Mouse (Mus musculus) layer of hippocampus, adult 9-11 months (tissue): ENCODE data around the gene Zfhx3.
A peak's percentile ranks its signal among the peaks of the same experiment; 100 is the strongest.

Experiments
- DNase-seq: peaks from one replicate; pipeline ENCODE4 v3.0.0; 2022

Gene Zfhx3

GRCm38 (mm10) chr8:108019651-108020050 lies 77.2 kb downstream of the Zfhx3 start:
- peak; percentile 9 for DNase-seq

GRCm38 (mm10) chr8:108022404-108022803 lies 80.0 kb downstream of the Zfhx3 start:
- no peak for DNase-seq

- DNase-seq, result no peak
Measured at GRCm38 (mm10) chr8:108024331-108024730, 81.9 kb downstream of the Zfhx3 start.

GRCm38 (mm10) chr8:108025249-108025648 lies 82.8 kb downstream of the Zfhx3 start:
- DNase-seq, result no peak

- no peak for DNase-seq
Measured at GRCm38 (mm10) chr8:108026557-108027440, 84.4 kb downstream of the Zfhx3 start.

GRCm38 (mm10) chr8:108027561-108028025 lies 85.1 kb downstream of the Zfhx3 start:
- no peak for DNase-seq

GRCm38 (mm10) chr8:108028440-108028839 lies 86.0 kb downstream of the Zfhx3 start:
- no peak for DNase-seq

GRCm38 (mm10) chr8:108031159-108031558 lies 88.7 kb downstream of the Zfhx3 start:
- no peak for DNase-seq

GRCm38 (mm10) chr8:108034070-108034469 lies 91.6 kb downstream of the Zfhx3 start:
- DNase-seq, result no peak

GRCm38 (mm10) chr8:108034726-108035125 lies 92.3 kb downstream of the Zfhx3 start:
- no peak for DNase-seq

GRCm38 (mm10) chr8:108043618-108044017 lies 101.2 kb downstream of the Zfhx3 start:
- DNase-seq, result no peak

GRCm38 (mm10) chr8:108044185-108044584 lies 101.7 kb downstream of the Zfhx3 start:
- no peak for DNase-seq

- DNase-seq, result no peak
Measured at GRCm38 (mm10) chr8:108056241-108056640, 113.8 kb downstream of the Zfhx3 start.

GRCm38 (mm10) chr8:108061972-108062371 lies 119.5 kb downstream of the Zfhx3 start:
- no peak for DNase-seq

- DNase-seq, result no peak
Measured at GRCm38 (mm10) chr8:108067111-108067510, 124.7 kb downstream of the Zfhx3 start.

GRCm38 (mm10) chr8:108068195-108068594 lies 125.8 kb downstream of the Zfhx3 start:
- DNase-seq, result no peak

- DNase-seq, result no peak
Measured at GRCm38 (mm10) chr8:108070438-108070837, 128.0 kb downstream of the Zfhx3 start.

- DNase-seq, result no peak
Measured at GRCm38 (mm10) chr8:108072126-108072746, 129.8 kb downstream of the Zfhx3 start.

- no peak for DNase-seq
Measured at GRCm38 (mm10) chr8:108072853-108073252, 130.4 kb downstream of the Zfhx3 start.

GRCm38 (mm10) chr8:108075176-108075575 lies 132.7 kb downstream of the Zfhx3 start:
- no peak for DNase-seq

GRCm38 (mm10) chr8:108078726-108079125 lies 136.3 kb downstream of the Zfhx3 start:
- DNase-seq, result no peak

- DNase-seq, result no peak
Measured at GRCm38 (mm10) chr8:108086913-108087312, 144.5 kb downstream of the Zfhx3 start.

- DNase-seq, result no peak
Measured at GRCm38 (mm10) chr8:108089632-108090031, 147.2 kb downstream of the Zfhx3 start.

- no peak for DNase-seq
Measured at GRCm38 (mm10) chr8:108098598-108098997, 156.2 kb downstream of the Zfhx3 start.
